Mouse (Mus musculus): ENCODE data around the gene Pgam5. TPM values are rescaled to one million over a fixed set of nuclear protein-coding genes. Genes with fewer than 3 reads are reported as not detected.

Pgam5 gene
- total and polyA plus RNA-seq, 3 experiments: 62.8 to 128 (median 64.8) TPM

- no peak overlapping the region for H3K27ac ChIP-seq (ENCODE audit: insufficient read depth, low read depth)
- no peaks in the 10 kb centered on the region for H3K4me1 ChIP-seq (ENCODE audit: control insufficient read depth in 1 of 2, insufficient read depth in 2 of 2)
- dilution Hi-C loops (cut with MboI; ENCODE audit: extremely low pct_ligation_motif_present, extremely low pct_unique_long_range_greater_than_20kb, low sequenced_read_pairs): no loop called here
- H3K36me3 ChIP-seq (replicated peaks in 1 of 2; ENCODE audit: control insufficient read depth in 1 of 2, insufficient read depth in 1 of 2, low read length in 1 of 2): peaks cover 68 to 93% of the 10 kb centered on the region in 2 experiments
- H3K79me2 ChIP-seq (replicated peaks; ENCODE audit: control insufficient read depth, extremely low read depth, insufficient read depth, poor library complexity, severe bottlenecking): no peaks in the 10 kb centered on the region
- H3K27me3 ChIP-seq (replicated peaks): no peaks in the 10 kb centered on the region
- no peak overlapping the region for H3K4me3 ChIP-seq (replicated peaks in 1 of 3; ENCODE audit: low read depth in 2 of 3, low read length in 2 of 3, poor library complexity in 1 of 3)
- H3K9me3 ChIP-seq (replicated peaks; ENCODE audit: low read length): no peaks in the 10 kb centered on the region
- in situ Hi-C loops (cut with MboI; ENCODE audit: low pct_ligation_motif_present, low pct_unique_long_range_greater_than_20kb, low sequenced_read_pairs): no loop called here
- no peak for TF ChIP-seq KAT2A (IDR thresholded peaks at IDR 0.05; ENCODE audit: insufficient replicate concordance, low read length)
- TF ChIP-seq MAFK (IDR thresholded peaks at IDR 0.05; ENCODE audit: insufficient replicate concordance, low read length): no peak
- no peak for TF ChIP-seq MEF2A (IDR thresholded peaks at IDR 0.05; ENCODE audit: borderline replicate concordance, low read depth, low read length)
- TF ChIP-seq JUND (conservative IDR thresholded peaks at IDR 0.05; ENCODE audit: low read depth, low read length): no peak
- no peak for TF ChIP-seq ELF1 (IDR thresholded peaks at IDR 0.05; ENCODE audit: low read depth, low read length)
- H3K4me2 ChIP-seq (ENCODE audit: insufficient read depth, low read depth, poor library complexity, severe bottlenecking): no peak overlapping the region
- no peak for DNase-seq (ENCODE audit: extremely low read depth)
- no peak overlapping the region for H3K9ac ChIP-seq (ENCODE audit: insufficient read depth, low read depth)
These were observed 52.9 kb downstream of the Pgam5 start for GRCm38 (mm10) chr5:110216780-110217179.

GRCm38 (mm10) chr5:110211312-110211711, 58.4 kb downstream of the Pgam5 start:
- Histone ChIP-seq H3K4me1 (ENCODE audit: control insufficient read depth in 1 of 2, insufficient read depth in 2 of 2) (no peaks in the 10 kb centered on the region), H3K4me2 (ENCODE audit: insufficient read depth, low read depth, poor library complexity, severe bottlenecking) (no peak overlapping the region), H3K79me2 (replicated peaks; ENCODE audit: control insufficient read depth, extremely low read depth, insufficient read depth, poor library complexity, severe bottlenecking) (no peaks in the 10 kb centered on the region), H3K27ac (ENCODE audit: insufficient read depth, low read depth) (no peak overlapping the region), H3K36me3 (replicated peaks in 1 of 2; ENCODE audit: control insufficient read depth in 1 of 2, insufficient read depth in 1 of 2, low read length in 1 of 2) (peaks cover 72 to 92% of the 10 kb centered on the region in 2 experiments), H3K9me3 (replicated peaks; ENCODE audit: low read length) (no peaks in the 10 kb centered on the region), H3K27me3 (replicated peaks) (no peaks in the 10 kb centered on the region), H3K9ac (ENCODE audit: insufficient read depth, low read depth) (no peak overlapping the region), H3K4me3 (replicated peaks in 1 of 3; ENCODE audit: low read depth in 2 of 3, low read length in 2 of 3, poor library complexity in 1 of 3) (no peak overlapping the region)
- in situ Hi-C loops (cut with MboI; ENCODE audit: low pct_ligation_motif_present, low pct_unique_long_range_greater_than_20kb, low sequenced_read_pairs) (no loop called here), dilution Hi-C loops (cut with MboI; ENCODE audit: extremely low pct_ligation_motif_present, extremely low pct_unique_long_range_greater_than_20kb, low sequenced_read_pairs) (no loop called here)
- DNase-seq (ENCODE audit: extremely low read depth): no peak
- TF ChIP-seq ZC3H11A (IDR thresholded peaks at IDR 0.05; ENCODE audit: low read depth, low read length) (no peak), NRF1 (IDR thresholded peaks at IDR 0.05; ENCODE audit: low read depth, low read length) (no peak), EP300 (IDR thresholded peaks at IDR 0.05; ENCODE audit: low read length) (no peak), HCFC1 (IDR thresholded peaks at IDR 0.05; ENCODE audit: low read depth, low read length) (no peak), JUN (IDR thresholded peaks at IDR 0.05; ENCODE audit: insufficient read depth, low read depth, low read length) (no peak), CHD1 (IDR thresholded peaks at IDR 0.05; ENCODE audit: low read depth, low read length) (no peak), NELFE (IDR thresholded peaks at IDR 0.05; ENCODE audit: low read depth, low read length) (no peak), CTCF (conservative IDR thresholded peaks at IDR 0.05 in 1 of 2, IDR thresholded peaks at IDR 0.05 in 1 of 2; ENCODE audit: low read depth in 2 of 2, low read length in 2 of 2) (no peak), SMC3 (IDR thresholded peaks at IDR 0.05; ENCODE audit: low read depth, low read length) (no peak), USF1 (IDR thresholded peaks at IDR 0.05; ENCODE audit: low read depth, low read length) (no peak), RCOR1 (conservative IDR thresholded peaks at IDR 0.05; ENCODE audit: low read depth, low read length) (no peak), ZMIZ1 (IDR thresholded peaks at IDR 0.05; ENCODE audit: low read depth, low read length) (no peak)

Other genes starting within 250 kb of the Pgam5 start
- gene Gm17655, start 197.4 kb downstream of the Pgam5 start, total RNA-seq (2012; rRNA removed): 2.3 and 5.7 TPM in 2 replicates
- 4.7 and 5.1 TPM in 2 replicates for gene Gm17655, start 197.4 kb downstream of the Pgam5 start, total RNA-seq (2014; rRNA removed)
- gene Gm17655, start 197.4 kb downstream of the Pgam5 start, polyA plus RNA-seq (2012; ENCODE audit: insufficient read length, low read depth): 1.9 and 2.6 TPM in 2 replicates
- 2.3 and 2.6 TPM in 2 replicates for gene Gm35315, start 175.5 kb downstream of the Pgam5 start, total RNA-seq (2012; rRNA removed)
- gene Gm35315, start 175.5 kb downstream of the Pgam5 start, total RNA-seq (2014; rRNA removed): 3.7 and 4.0 TPM in 2 replicates
- gene Gm35315, start 175.5 kb downstream of the Pgam5 start, polyA plus RNA-seq (2012; ENCODE audit: insufficient read length, low read depth): 3.3 TPM in 2 replicates
- gene Plcxd1, start 169.9 kb downstream of the Pgam5 start, total RNA-seq (2012; rRNA removed): 0.64 and 0.67 TPM in 2 replicates
- gene Plcxd1, start 169.9 kb downstream of the Pgam5 start, total RNA-seq (2014; rRNA removed): not detected in 2 replicates
- gene Plcxd1, start 169.9 kb downstream of the Pgam5 start, polyA plus RNA-seq (2012; ENCODE audit: insufficient read length, low read depth): 0.98 and 1.3 TPM in 2 replicates
- gene Gtpbp6, start 161.7 kb downstream of the Pgam5 start, total RNA-seq (2012; rRNA removed): 39.6 and 40.1 TPM in 2 replicates
- gene Gtpbp6, start 161.7 kb downstream of the Pgam5 start, total RNA-seq (2014; rRNA removed): 12.2 and 14.4 TPM in 2 replicates
- gene Gtpbp6, start 161.7 kb downstream of the Pgam5 start, polyA plus RNA-seq (2012; ENCODE audit: insufficient read length, low read depth): 24.5 and 27.9 TPM in 2 replicates
- gene Zfp605, start 159.8 kb downstream of the Pgam5 start, total RNA-seq (2012; rRNA removed): 4.3 and 5.9 TPM in 2 replicates
- 4.2 and 5.3 TPM in 2 replicates for gene Zfp605, start 159.8 kb downstream of the Pgam5 start, total RNA-seq (2014; rRNA removed)
- 3.6 and 3.9 TPM in 2 replicates for gene Zfp605, start 159.8 kb downstream of the Pgam5 start, polyA plus RNA-seq (2012; ENCODE audit: insufficient read length, low read depth)
- 33.6 and 40.8 TPM in 2 replicates for gene Chfr, start 134.1 kb downstream of the Pgam5 start, total RNA-seq (2012; rRNA removed)
- gene Chfr, start 134.1 kb downstream of the Pgam5 start, total RNA-seq (2014; rRNA removed): 23.8 and 23.9 TPM in 2 replicates
- 36.0 and 38.5 TPM in 2 replicates for gene Chfr, start 134.1 kb downstream of the Pgam5 start, polyA plus RNA-seq (2012; ENCODE audit: insufficient read length, low read depth)
- 15.0 and 15.7 TPM in 2 replicates for gene Golga3, start 93.2 kb downstream of the Pgam5 start, total RNA-seq (2012; rRNA removed)
- 10.0 and 10.8 TPM in 2 replicates for gene Golga3, start 93.2 kb downstream of the Pgam5 start, total RNA-seq (2014; rRNA removed)
- 18.0 and 18.2 TPM in 2 replicates for gene Golga3, start 93.2 kb downstream of the Pgam5 start, polyA plus RNA-seq (2012; ENCODE audit: insufficient read length, low read depth)
- gene Ankle2, start 38.9 kb downstream of the Pgam5 start, total RNA-seq (2012; rRNA removed): 30.8 and 33.2 TPM in 2 replicates
- 35.3 and 40.5 TPM in 2 replicates for gene Ankle2, start 38.9 kb downstream of the Pgam5 start, total RNA-seq (2014; rRNA removed)
- 35.7 and 37.1 TPM in 2 replicates for gene Ankle2, start 38.9 kb downstream of the Pgam5 start, polyA plus RNA-seq (2012; ENCODE audit: insufficient read length, low read depth)
- gene Pxmp2, start 16.3 kb upstream of the Pgam5 start, total RNA-seq (2012; rRNA removed): 4.6 and 5.4 TPM in 2 replicates
- 4.5 and 4.7 TPM in 2 replicates for gene Pxmp2, start 16.3 kb upstream of the Pgam5 start, total RNA-seq (2014; rRNA removed)
- gene Pxmp2, start 16.3 kb upstream of the Pgam5 start, polyA plus RNA-seq (2012; ENCODE audit: insufficient read length, low read depth): 3.5 and 3.9 TPM in 2 replicates
- 50.7 and 55.0 TPM in 2 replicates for gene Pole, start 16.4 kb upstream of the Pgam5 start, total RNA-seq (2012; rRNA removed)
- 45.6 and 46.0 TPM in 2 replicates for gene Pole, start 16.4 kb upstream of the Pgam5 start, total RNA-seq (2014; rRNA removed)
- gene Pole, start 16.4 kb upstream of the Pgam5 start, polyA plus RNA-seq (2012; ENCODE audit: insufficient read length, low read depth): 56.4 and 60.2 TPM in 2 replicates
- gene P2rx2, start 73.3 kb upstream of the Pgam5 start, total RNA-seq (2012; rRNA removed): not detected in 2 replicates
- gene P2rx2, start 73.3 kb upstream of the Pgam5 start, total RNA-seq (2014; rRNA removed): not detected in 2 replicates
- gene P2rx2, start 73.3 kb upstream of the Pgam5 start, polyA plus RNA-seq (2012; ENCODE audit: insufficient read length, low read depth): 0.45 and 0.76 TPM in 2 replicates
- gene Lrcol1, start 74.8 kb upstream of the Pgam5 start, total RNA-seq (2012; rRNA removed): not detected in 2 replicates
- gene Lrcol1, start 74.8 kb upstream of the Pgam5 start, total RNA-seq (2014; rRNA removed): not detected in 2 replicates
- not detected in 2 replicates for gene Lrcol1, start 74.8 kb upstream of the Pgam5 start, polyA plus RNA-seq (2012; ENCODE audit: insufficient read length, low read depth)
- gene Fbrsl1, start 178.6 kb upstream of the Pgam5 start, total RNA-seq (2012; rRNA removed): 9.1 and 9.8 TPM in 2 replicates
- 3.0 and 4.1 TPM in 2 replicates for gene Fbrsl1, start 178.6 kb upstream of the Pgam5 start, total RNA-seq (2014; rRNA removed)
- gene Fbrsl1, start 178.6 kb upstream of the Pgam5 start, polyA plus RNA-seq (2012; ENCODE audit: insufficient read length, low read depth): 26.7 and 32.0 TPM in 2 replicates